Mouse (Mus musculus) layer of hippocampus, postnatal 10 days (tissue): Measurements from ENCODE around the gene Rrm2. TPM values are rescaled to one million over a fixed set of nuclear protein-coding genes. Genes with fewer than 3 reads are reported as not detected.

Experiments
- DNase-seq, 2 experiments: peaks; one replicate each; pipeline ENCODE4 v3.0.0; 2021; ENCODE audit warnings: low spot score in 2 of 2
- total RNA-seq, 2 experiments: library from RNA; stranded (reverse); gene quantifications; 2 replicates each; pipeline ENCODE4 v1.2.3; 2021

Rrm2 gene
- total RNA-seq, 2 experiments from 2014 or later, result 12.4 to 15.1 TPM

DNA sequence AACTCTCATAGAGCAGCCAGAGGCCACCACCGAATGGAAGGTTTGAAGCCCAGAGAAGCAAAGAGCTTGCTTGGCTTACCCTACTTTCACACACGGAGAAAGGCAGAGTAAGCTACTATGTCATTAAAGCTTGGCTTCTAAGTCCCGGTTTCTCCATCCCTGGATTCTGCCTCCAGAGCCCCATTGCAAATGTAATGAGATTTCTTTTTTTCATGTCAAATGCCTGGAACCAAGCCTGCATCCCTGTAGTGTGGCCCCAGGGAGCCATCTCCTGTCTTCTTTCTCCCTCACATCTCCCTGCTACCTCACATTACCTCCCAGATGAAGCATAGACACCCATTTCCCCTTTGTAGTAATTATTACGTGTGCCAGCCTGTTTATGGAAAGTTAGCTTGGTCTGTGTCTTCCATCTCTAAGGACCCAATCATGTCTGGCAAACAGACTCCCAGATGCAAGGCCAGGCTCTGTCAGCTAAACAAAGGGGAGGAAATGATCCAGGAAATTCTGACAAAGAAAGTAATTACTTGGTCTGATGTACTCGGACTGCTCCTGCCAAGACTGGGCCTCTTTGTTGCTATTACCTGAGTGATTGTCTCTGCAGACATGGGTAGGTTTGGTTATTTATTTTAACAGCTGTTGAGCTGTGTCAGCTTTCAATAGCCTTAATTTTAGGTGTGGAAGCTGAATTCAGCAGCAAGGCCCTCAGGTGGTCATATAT is 38.7 kb downstream of the Rrm2 start:
- no peak for DNase-seq

DNA sequence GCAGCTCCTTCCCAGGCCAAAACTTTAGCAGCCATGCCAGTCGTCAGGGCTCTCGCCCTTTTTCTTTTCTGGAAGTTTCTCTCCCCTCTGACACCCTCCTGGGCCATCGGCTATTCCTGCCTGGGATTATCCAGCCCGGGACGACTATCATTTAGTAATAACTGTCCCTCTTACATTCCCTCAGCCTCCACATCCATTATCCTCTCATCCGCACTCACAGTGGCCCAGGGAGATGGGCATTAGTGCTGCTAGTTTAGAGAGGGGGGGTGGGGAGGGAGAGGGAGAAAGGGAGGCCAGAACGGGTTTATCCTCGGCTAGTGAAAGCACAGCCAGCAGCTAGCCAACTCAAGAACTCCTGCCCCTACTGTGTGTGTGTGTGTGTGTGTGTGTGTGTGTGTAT is 39.3 kb downstream of the Rrm2 start:
- no peak for DNase-seq

DNA sequence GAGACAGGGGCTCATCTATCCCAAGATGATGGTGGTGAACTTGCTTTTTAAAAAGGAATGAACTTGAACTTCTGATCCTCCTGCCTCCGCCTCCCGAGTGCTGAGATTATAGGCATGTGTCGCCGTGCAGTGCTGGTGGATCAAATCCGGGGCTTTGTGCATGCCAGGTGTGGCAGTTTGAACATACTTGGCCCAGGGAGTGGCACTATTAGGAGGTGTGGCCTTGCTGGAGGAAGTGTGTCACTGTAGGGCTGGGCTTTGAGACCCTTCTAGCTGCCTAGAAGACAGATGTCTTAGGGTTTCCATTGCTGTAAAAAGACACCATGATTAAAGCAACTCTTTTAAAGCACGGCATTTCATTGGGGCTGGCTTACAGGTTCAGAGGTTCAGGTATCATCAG is 42.5 kb downstream of the Rrm2 start:
- no peak for DNase-seq

DNA sequence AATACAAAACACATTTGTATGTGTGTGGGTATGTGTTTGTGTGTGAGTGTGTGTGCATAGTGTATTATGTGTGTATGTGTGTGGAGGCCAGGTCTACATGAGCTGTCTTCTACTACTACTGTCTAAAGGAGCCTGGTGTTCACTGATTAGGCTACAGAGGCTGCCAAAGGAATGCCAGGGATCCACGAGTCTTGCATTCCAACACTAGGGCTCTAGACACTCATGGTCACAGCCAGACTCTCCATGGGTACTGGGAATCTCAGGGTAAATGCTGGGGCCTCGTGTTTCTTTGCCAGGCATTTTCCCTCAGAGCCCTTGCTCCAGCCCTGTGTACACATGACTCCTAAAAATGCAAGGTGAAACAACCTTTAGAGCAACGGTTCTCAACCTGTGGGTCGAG is 45.6 kb downstream of the Rrm2 start:
- no peak for DNase-seq

DNA sequence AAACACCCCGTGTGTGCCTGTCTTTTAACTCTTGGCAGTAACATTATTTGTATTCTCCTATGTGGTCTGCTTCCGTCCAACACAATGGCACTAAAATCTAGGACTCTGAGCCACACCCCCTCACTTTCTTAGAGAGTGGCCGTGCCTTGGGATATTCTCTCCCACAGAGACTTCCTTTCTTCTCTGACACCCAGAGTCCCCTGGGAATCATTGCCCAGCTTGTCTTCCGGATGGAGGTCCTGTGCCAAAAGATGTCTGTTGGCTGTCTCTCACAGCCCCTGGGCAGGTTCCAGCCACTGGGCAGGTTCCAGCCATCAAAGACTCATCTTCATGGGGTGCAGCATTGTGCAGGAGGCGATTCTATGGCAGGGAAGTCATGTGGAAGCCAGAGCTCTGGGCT is 46.7 kb downstream of the Rrm2 start:
- peak; percentile 24 to 27 for DNase-seq

DNA sequence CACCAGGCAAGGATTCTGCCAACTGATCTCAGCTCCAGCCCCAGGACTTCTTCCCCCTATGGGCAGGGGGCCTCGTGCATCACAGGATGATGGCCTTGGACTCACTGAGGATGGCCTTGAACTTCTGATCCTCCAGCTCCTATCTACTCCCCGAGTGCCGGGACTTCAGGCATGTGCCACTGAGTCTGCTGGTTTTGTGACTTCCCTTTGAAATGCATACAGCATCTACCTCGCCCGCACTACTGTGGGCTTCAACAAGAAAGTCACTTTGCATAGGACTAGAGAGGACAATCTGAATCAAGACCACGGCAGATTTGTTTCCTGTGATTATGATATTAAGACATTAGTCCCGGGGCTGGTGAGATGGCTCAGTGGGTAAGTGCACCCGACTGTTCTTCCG is 47.4 kb downstream of the Rrm2 start:
- no peak for DNase-seq

DNA sequence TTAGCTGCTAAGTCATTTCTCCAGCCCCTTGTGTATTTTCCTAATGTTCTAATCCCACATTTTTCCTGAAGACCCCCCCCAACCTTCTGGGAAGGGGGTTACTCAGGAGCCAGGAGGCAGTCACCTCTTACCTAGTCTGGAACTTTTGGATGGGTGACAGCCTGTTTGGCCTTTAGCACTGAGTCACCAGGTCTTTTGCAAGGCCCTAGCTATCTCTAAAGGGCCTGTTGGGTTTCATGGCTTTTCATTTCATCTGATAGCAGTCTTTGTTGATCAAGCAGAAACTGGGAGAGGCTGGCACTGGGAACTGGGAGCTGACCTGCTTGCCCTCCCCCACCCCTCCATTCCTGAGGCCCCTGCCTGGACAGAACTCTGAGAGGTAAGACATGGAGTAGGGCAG is 49.3 kb downstream of the Rrm2 start:
- DNase-seq, result no peak

DNA sequence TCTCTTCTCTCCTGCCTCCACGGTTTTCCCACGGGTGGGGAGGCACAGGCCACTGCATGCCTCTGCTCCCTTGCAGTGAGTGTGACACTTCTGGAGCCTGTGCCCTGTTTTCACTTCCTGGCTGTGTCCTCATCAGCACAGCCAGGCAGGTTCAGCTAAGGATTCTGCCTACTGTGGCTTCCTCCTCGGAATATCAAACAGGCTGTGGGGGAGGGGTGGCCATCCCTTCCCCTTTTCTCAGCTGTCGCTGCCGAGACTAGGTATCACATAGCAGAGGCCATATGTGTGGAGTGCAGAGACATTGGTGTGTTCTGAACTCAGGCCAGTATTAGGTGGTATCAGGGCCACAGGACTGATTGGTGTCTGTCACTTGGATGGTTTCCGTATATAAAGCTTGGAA is 50.3 kb downstream of the Rrm2 start:
- peak; percentile 70 to 76 for DNase-seq

DNA sequence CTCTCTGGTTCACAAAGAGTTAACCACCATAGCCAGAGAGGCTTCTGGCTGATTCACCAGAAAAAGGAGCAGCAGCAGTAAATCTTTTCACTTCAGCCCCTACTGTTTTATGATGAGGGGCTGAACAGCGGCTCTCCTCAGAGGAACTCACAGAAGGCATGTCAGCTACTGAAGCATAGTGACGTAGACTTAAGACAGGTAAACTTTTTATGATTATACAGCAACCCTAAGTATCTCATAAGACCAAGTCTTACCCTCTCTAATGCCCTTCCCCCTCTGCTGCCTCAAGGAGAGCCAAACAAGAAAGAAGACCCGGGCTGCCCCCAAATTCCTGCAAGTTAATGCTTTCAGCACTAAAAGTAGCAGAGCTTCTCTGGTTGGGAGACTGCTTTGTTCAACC is 54.2 kb downstream of the Rrm2 start:
- DNase-seq, result no peak

Other genes starting within 250 kb of the Rrm2 start
- gene Taf1b, start 209.9 kb upstream of the Rrm2 start, total RNA-seq, result 10 to 100 TPM; 31.9 to 36.4 TPM
- 10 to 100 TPM; 16.4 to 17.2 TPM for gene Grhl1, start 136.0 kb upstream of the Rrm2 start, total RNA-seq
- 1 to 10 TPM; 7.4 to 8.3 TPM for gene Klf11, start 57.0 kb upstream of the Rrm2 start, total RNA-seq
- 10 to 100 TPM; 10.3 to 12.5 TPM for gene Cys1, start 26.4 kb upstream of the Rrm2 start, total RNA-seq
- gene Mboat2, start 122.6 kb downstream of the Rrm2 start, total RNA-seq, result 10 to 100 TPM; 55.7 to 57.8 TPM